Mouse (Mus musculus) ES-E14 (cell line): ENCODE data around the gene Vapb. TPM values are rescaled to one million over a fixed set of nuclear protein-coding genes. Genes with fewer than 3 reads are reported as not detected.

Source experiments
- DNase-seq: peaks from one replicate; pipeline ENCODE4 v3.0.0-alpha.2; 2013; ENCODE audit warnings: low read depth, low spot score
- H3K27ac ChIP-seq: 2 replicates; pipeline ENCODE4 v1.5.1; 2012; ENCODE audit warnings: low read depth, mild to moderate bottlenecking, low read length, moderate library complexity, mixed read lengths; ENCODE audit not compliant: poor library complexity, insufficient read depth, severe bottlenecking
- H3K36me3 ChIP-seq: 2 replicates; pipeline ENCODE4 v1.6.1; 2012; ENCODE audit warnings: mild to moderate bottlenecking, low read length, moderate library complexity, mixed read lengths; ENCODE audit not compliant: control insufficient read depth, poor library complexity, insufficient read depth, severe bottlenecking
- H3K4me1 ChIP-seq, 2 experiments: fragments of 150-350 bp in 1 of 2; sonication (generic) in 1 of 2; 2 replicates each; pipeline ENCODE4 v1.6.1; 2012; ENCODE audit warnings: low read length in 2 of 2, mild to moderate bottlenecking in 1 of 2, mixed read lengths in 1 of 2; ENCODE audit not compliant: control insufficient read depth in 2 of 2, insufficient read depth in 2 of 2, poor library complexity in 1 of 2
- H3K4me3 ChIP-seq, 2 experiments: fragments of 150-350 bp in 1 of 2; sonication (generic) in 1 of 2; 2 replicates each; pipeline ENCODE4 v1.5.1; 2012; ENCODE audit warnings: low read length in 2 of 2, low read depth in 1 of 2, mild to moderate bottlenecking in 1 of 2, mixed read lengths in 1 of 2; ENCODE audit not compliant: insufficient read depth in 1 of 2, poor library complexity in 1 of 2, severe bottlenecking in 1 of 2
- H3K9ac ChIP-seq: 2 replicates; pipeline ENCODE4 v1.6.1; 2012; ENCODE audit warnings: low read depth, mild to moderate bottlenecking, low read length, mixed read lengths; ENCODE audit not compliant: poor library complexity, insufficient read depth, severe bottlenecking
- H3K9me3 ChIP-seq: fragments of 150-350 bp; sonication (generic); 2 replicates; pipeline ENCODE4 v1.6.1; 2012; ENCODE audit warnings: low read depth, mild to moderate bottlenecking, low read length; ENCODE audit not compliant: control insufficient read depth, insufficient read depth
- CHD2 ChIP-seq: IDR thresholded peaks from 2 replicates; pipeline ENCODE4 v1.6.1; 2014; ENCODE audit warnings: mild to moderate bottlenecking, low read depth, low read length, inconsistent platforms
- HCFC1 ChIP-seq: IDR thresholded peaks from 2 replicates; pipeline ENCODE4 v1.6.1; 2012; ENCODE audit warnings: low read length, inconsistent platforms, borderline replicate concordance; ENCODE audit not compliant: insufficient read depth
- MAFK ChIP-seq: IDR thresholded peaks from 2 replicates; pipeline ENCODE4 v1.6.1; 2014; ENCODE audit warnings: mild to moderate bottlenecking, low read depth, low read length, inconsistent platforms; ENCODE audit not compliant: insufficient read depth
- ZC3H11A ChIP-seq: IDR thresholded peaks from 2 replicates; pipeline ENCODE4 v1.6.1; 2012; ENCODE audit warnings: low read depth, mild to moderate bottlenecking, inconsistent platforms, low read length, borderline replicate concordance
- ZNF384 ChIP-seq: IDR thresholded peaks from 2 replicates; pipeline ENCODE4 v1.6.1; 2012; ENCODE audit warnings: low read depth, low read length, inconsistent platforms
- in situ Hi-C, 2 experiments: fragments of 600-800 bp; cut with MboI; formaldehyde crosslinking; loops; one replicate each; pipeline ENCODE4 v1.15.1; 2025; ENCODE audit warnings: low sequenced_read_pairs in 2 of 2, inconsistent platforms in 1 of 2; ENCODE audit not compliant: unreplicated experiment in 2 of 2
- total RNA-seq: library from RNA; depleted of rRNA; stranded (reverse); fragments of 300-350 nt; gene quantifications from 2 replicates; pipeline ENCODE4 v1.2.3, GENCODE M21; 2012

Gene Vapb
- total RNA-seq, 1 experiment = 26.5 TPM

DNA sequence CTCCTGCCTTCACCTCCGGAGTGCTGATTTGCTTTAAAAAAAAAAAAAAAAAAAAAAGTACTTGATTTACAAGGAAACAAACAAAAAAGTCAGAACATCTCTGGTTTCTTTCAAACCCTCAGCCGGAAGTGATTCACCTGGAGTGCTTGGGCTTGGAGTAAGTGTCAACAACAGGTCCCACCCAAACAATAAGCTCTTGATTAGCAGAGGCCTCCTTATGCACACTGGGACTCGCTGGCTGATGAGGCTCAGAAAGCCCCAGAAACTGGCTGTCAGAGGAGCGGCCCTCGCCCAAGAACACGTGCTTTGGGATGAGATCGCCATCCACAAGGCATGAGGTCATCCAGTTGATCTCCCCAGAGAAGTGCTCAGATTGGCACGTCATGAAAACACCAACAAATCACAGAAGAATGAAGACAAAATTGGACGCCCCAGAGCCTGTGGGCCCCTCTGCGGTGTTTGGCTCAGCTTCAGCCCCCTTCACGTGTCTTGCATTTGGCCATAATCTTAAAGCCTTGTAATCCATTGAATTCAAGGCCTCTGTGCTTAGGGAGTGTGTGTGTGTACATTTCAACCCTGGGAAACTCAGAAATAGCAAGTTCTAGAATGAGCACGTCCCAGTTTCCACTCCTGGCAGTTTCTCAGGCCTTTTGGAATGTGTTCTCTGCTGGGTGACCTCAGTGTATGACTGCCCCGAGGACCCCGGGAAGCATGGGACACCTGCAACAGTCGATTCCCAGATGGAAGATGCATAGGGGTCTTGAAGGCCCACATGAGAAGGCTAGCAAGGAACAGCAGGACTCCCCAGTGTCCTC, 72.9 kb downstream of the Vapb start:
- H3K4me3 ChIP-seq = no peak overlapping the region
- H3K36me3 ChIP-seq = no peaks in the 10 kb centered on the region
- no peaks in the 10 kb centered on the region for H3K4me1 ChIP-seq
- in situ Hi-C loops = loop anchor here in 1 of 2 experiments (5.0 kb wide), 1 partner anchor 472 kb away; the partner anchor contains the start of gene Gnas
- DNase-seq = no peak
- no peak for TF ChIP-seq CHD2
- no peak overlapping the region for H3K27ac ChIP-seq
- H3K9me3 ChIP-seq = no peaks in the 10 kb centered on the region
- no peak overlapping the region for H3K9ac ChIP-seq

DNA sequence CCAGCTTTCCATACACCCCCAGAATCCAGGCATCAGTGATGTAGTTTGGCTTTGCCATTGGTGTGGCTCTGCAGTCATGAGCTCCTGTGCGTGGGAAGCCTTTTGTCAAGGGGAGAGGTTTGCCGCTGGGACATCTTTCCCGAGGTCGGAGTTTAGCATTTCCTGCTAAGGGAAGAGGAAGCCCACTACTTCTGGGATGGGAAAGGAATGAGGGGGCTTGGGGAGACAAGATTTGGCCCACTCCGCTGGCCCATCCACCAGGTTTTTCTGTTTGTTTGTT, 73.5 kb downstream of the Vapb start:
- Histone ChIP-seq H3K9ac (no peak overlapping the region), H3K4me3 (no peak overlapping the region), H3K4me1 (no peaks in the 10 kb centered on the region), H3K27ac (no peak overlapping the region), H3K9me3 (no peaks in the 10 kb centered on the region), H3K36me3 (no peaks in the 10 kb centered on the region)
- TF ChIP-seq ZNF384 (no peak), ZC3H11A (no peak), CHD2 (no peak), HCFC1 (no peak), MAFK (no peak)
- in situ Hi-C loops = loop anchor here in 1 of 2 experiments (5.0 kb wide), 1 partner anchor 472 kb away; the partner anchor contains the start of gene Gnas
- DNase-seq = no peak

DNA sequence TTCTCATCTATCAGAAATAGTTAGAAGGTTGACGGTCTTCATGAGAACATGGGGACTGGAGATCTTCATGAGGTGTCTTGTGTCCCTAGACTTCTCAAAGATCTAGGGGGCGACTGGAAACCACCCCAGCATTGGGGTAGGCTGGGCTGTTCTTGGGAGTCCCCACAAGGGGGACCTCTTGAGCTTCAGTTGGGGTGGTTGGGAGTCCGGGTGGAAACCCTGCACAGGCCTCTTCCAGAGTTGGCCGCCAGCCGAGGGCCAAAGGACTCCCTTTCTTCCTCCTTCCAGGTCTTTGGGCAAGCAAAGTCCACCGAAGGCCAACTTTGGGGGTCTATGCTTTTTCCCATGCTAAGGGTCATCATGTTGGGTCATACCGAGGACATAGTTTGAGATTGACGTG, 74.5 kb downstream of the Vapb start:
- no peak overlapping the region for H3K4me3 ChIP-seq
- in situ Hi-C loops = loop anchor here in 1 of 2 experiments (5.0 kb wide), 1 partner anchor 470 kb away; the partner anchor contains the start of gene Gnas
- H3K9ac ChIP-seq = no peak overlapping the region
- peak; percentile 80 for TF ChIP-seq ZC3H11A
- no peak for TF ChIP-seq ZNF384
- DNase-seq = peak; percentile 28
- H3K4me1 ChIP-seq = no peaks in the 10 kb centered on the region
- H3K27ac ChIP-seq = no peak overlapping the region
- no peaks in the 10 kb centered on the region for H3K36me3 ChIP-seq
- no peaks in the 10 kb centered on the region; the same call in 1 of the 2 replicates for H3K9me3 ChIP-seq

DNA sequence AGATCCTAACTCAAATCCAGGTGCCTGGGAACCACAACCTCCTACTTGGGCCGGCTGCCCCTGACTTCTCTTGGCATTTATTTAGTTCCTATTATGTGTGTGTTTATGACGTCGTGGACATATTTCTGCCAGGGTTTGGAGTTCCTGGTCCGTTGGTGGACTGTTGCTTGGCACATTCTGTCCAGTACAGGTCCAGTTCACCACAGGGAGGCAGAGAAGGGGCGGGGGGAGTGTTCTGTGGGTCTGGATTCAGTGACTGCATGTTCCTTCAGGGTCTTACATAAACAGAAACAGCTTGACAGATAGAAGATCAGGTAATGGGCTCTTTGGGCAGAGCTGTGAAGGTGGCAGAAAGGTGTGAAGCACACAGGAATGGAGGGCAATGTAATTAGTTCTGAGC, 75.8 kb downstream of the Vapb start:
- DNase-seq = no peak
- Histone ChIP-seq H3K27ac (no peak overlapping the region), H3K9me3 (no peaks in the 10 kb centered on the region; the same call in 1 of the 2 replicates), H3K36me3 (no peaks in the 10 kb centered on the region), H3K4me3 (no peak overlapping the region), H3K4me1 (no peaks in the 10 kb centered on the region), H3K9ac (no peak overlapping the region)
- in situ Hi-C loops = loop anchor here in 1 of 2 experiments (5.0 kb wide), 1 partner anchor 469 kb away; the partner anchor contains the start of gene Gnas
- TF ChIP-seq MAFK (no peak), ZNF384 (no peak), ZC3H11A (no peak), HCFC1 (no peak), CHD2 (no peak)

DNA sequence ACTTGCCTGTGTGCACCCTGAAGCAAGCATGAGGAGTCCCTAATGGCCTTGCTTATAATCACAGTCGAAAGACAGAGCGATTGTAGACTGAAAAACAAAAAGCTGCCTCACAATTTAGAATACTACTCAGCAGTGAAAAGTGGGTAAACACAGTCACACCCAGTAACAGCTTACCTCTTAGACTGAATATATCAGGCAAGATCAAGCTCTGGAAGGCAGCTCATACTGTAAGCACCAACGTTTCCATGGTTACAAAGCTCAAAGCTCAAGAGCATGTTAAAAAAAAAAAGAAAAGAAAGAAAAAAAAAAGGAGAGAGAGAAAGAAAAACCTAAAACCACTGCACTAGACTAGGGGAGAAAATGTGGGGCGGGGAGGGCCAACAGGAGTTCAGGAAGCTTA, 89.0 kb downstream of the Vapb start:
- TF ChIP-seq CHD2 = no peak
- TF ChIP-seq HCFC1 = no peak
- no peak for TF ChIP-seq MAFK
- no peak for TF ChIP-seq ZNF384
- no peak for TF ChIP-seq ZC3H11A
- Histone ChIP-seq H3K4me3 (no peak overlapping the region), H3K36me3 (no peaks in the 10 kb centered on the region), H3K9ac (no peak overlapping the region), H3K9me3 (no peaks in the 10 kb centered on the region), H3K4me1 (no peaks in the 10 kb centered on the region), H3K27ac (no peak overlapping the region)
- in situ Hi-C loops = no loop called here
- DNase-seq = no peak
